Mouse (Mus musculus) hindbrain, embryonic 11.5 days (tissue): Measurements from ENCODE around the gene Mad2l1bp. TPM values are rescaled to one million over a fixed set of nuclear protein-coding genes. Genes with fewer than 3 reads are reported as not detected.

Experiments used
- ATAC-seq: fragments of 200-750 bp; cut with Nextera tagmentation; 2 replicates; pipeline ENCODE4 v1.8.0; 2017; ENCODE audit warnings: mild to moderate bottlenecking, moderate TSS enrichment, moderate library complexity; ENCODE audit not compliant: low FRiP score
- DNase-seq: peaks from one replicate; pipeline ENCODE4 v3.0.0-alpha.2; 2015; ENCODE audit warnings: low spot score
- H3K27ac ChIP-seq: fragments of 300-500 bp; sonication (generic); 2 replicates; pipeline ENCODE4 v1.5.1; 2014; ENCODE audit warnings: mild to moderate bottlenecking, low read depth, low read length
- H3K27me3 ChIP-seq: fragments of 300-500 bp; sonication (generic); 2 replicates; pipeline ENCODE4 v1.6.1; 2014; ENCODE audit warnings: mild to moderate bottlenecking, low read length, moderate library complexity, mixed read lengths; ENCODE audit not compliant: control insufficient read depth, insufficient read depth
- H3K36me3 ChIP-seq: fragments of 300-500 bp; sonication (generic); 2 replicates; pipeline ENCODE4 v1.6.1; 2014; ENCODE audit warnings: mild to moderate bottlenecking, low read length, moderate library complexity, mixed read lengths; ENCODE audit not compliant: control insufficient read depth, insufficient read depth
- H3K4me1 ChIP-seq: fragments of 300-500 bp; sonication (generic); replicated peaks from 2 replicates; pipeline ENCODE4 v1.6.1; 2014; ENCODE audit warnings: low read length, mixed read lengths; ENCODE audit not compliant: control insufficient read depth, insufficient read depth
- H3K4me2 ChIP-seq: fragments of 300-500 bp; sonication (generic); replicated peaks from 2 replicates; pipeline ENCODE4 v1.6.1; 2014; ENCODE audit warnings: mild to moderate bottlenecking, low read depth, low read length
- H3K4me3 ChIP-seq: fragments of 300-500 bp; sonication (generic); 2 replicates; pipeline ENCODE4 v1.5.1; 2014; ENCODE audit warnings: low read depth, low read length
- H3K9ac ChIP-seq: fragments of 300-500 bp; sonication (generic); 2 replicates; pipeline ENCODE4 v1.6.1; 2014; ENCODE audit warnings: low read depth, low read length
- H3K9me3 ChIP-seq: fragments of 300-500 bp; sonication (generic); 2 replicates; pipeline ENCODE4 v1.6.1; 2016; ENCODE audit warnings: low read length; ENCODE audit not compliant: control insufficient read depth
- WGBS: fragments of 180-500 bp; shearing (Covaris S2); extraction: QIAGEN DNeasy Blood & Tissue Kit; methylation state at CpG from one replicate; pipeline ENCODE4 v1.1.7; 2014; 5-methylcytosine and 5-hydroxymethylcytosine counted together
- polyA plus RNA-seq: library from polyadenylated mRNA; unstranded; fragments of >200 nt; fragmentation: Nextera tagmentation; extraction: Ambion mirVana; gene quantifications from 2 replicates; pipeline ENCODE4 v1.2.1, GENCODE M21; 2014

The Mad2l1bp gene
- 37.9 and 38.0 TPM in 2 replicates for polyA plus RNA-seq

DNA sequence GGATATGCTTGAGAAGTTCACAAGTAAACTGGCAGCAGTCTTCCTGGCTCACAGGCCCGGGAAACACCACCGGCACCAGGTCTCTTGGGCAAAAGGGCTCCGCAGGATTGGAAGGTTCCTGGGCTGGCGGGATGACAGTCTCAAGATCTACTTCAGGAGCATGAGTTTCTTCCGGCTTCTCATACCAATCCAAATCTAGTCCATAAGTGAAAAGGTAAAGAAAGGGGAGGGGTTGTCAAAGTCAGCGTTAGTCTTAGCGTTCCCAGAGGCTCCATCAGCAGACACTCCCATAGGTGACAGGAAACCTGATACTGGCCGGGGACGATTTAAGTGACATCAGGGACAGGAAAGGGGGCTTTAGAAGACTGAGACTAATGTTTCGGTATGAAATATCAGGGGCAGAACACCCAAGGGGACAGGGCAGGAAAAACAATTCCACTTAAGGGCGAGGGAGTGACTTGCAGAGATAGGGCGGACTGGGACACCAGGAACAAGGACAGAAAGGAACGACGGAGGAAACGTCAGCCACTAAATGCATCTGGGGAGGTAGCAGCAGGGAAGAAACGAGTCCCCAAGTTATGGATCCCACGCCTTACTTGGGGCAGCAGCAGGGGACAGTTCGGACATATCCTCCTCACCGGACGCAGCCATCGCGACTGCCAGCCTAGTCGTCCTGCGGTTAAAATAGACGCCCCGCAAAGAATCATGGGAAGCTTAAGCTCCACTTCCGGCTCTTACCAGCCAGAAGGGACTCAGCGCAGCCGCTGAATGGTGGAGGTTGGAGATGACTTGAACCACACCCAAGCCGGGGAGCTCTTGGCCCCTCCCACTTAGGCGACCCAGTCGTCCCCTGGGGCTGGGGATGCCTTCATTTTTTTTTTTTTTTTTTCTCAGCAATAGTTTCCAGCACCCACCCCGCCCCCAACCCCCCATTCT, at the start of gene Mad2l1bp:
TSS of gene Mad2l1bp (minus strand) at position 707 of the 936 bp plus-strand sequence.
- Histone ChIP-seq H3K9ac (peak within 1 kb of the TSS; percentile 76), H3K4me3 (peak within 1 kb of the TSS; percentile 57), H3K36me3 (no peaks in the 10 kb centered on the region), H3K27me3 (no peaks in the 10 kb centered on the region), H3K9me3 (no peaks in the 10 kb centered on the region), H3K4me1 (peaks cover 4% of the 10 kb centered on the region; the same call in 1 of the 2 replicates), H3K4me2 (peak within 1 kb of the TSS; percentile 78), H3K27ac (no peak within 1 kb of the TSS)
- WGBS = 8% methylated on average over 33 of the region's 33 CpGs
- ATAC-seq (peak; percentile 92), DNase-seq (peak; percentile 91)

- peak overlapping the region; percentile 64 for H3K27ac ChIP-seq
- no peak for ATAC-seq
- DNase-seq = no peak
- H3K9me3 ChIP-seq = no peaks in the 10 kb centered on the region
- H3K36me3 ChIP-seq = peaks cover 10% of the 10 kb centered on the region; the same call in 1 of the 2 replicates
- peak overlapping the region; percentile 88 for H3K9ac ChIP-seq
- H3K27me3 ChIP-seq = no peaks in the 10 kb centered on the region
- H3K4me3 ChIP-seq = peak overlapping the region; percentile 93
- under 1% methylated on average over 20 of the region's 20 CpGs for WGBS
- peak overlapping the region; percentile 54 for H3K4me2 ChIP-seq
- H3K4me1 ChIP-seq = no peaks in the 10 kb centered on the region
These were observed 49.7 kb upstream of the Mad2l1bp start for GRCm38 (mm10) chr17:46203078-46203477.

DNA sequence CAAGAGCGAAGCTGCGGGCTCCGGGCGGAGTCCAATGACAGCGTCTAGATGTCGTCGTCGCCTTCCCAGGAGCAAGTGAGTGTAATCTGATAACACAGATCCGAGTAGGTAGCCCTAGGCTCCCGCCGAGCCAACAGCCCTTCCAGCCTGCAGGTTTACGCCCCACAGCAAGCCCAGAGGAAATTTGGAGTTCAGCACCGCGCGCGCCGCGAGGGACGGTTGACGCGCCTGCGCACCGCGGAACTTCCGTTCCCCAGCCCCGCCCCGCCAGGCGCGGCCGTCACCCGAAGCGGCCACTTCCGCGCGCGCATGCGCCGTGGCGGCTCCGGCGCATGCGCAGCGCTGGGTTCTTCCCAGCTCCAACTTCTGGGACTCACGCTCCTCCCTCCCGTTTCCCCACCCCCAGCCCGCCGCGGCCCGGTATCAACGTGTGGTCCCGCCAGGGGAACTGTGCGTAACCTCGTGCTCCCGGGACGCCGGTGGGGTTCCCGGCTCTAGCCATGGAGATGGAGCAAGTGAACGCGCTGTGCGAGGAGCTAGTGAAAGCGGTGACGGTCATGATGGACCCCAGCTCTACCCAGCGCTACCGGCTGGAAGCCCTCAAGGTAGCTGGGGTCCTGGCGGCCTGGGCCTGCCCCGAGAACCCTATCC, 49.2 kb upstream of the Mad2l1bp start, which contains the start of the genes Polh and Xpo5:
TSS of gene Polh (minus strand) at position 225 of the 651 bp plus-strand sequence.
TSS of gene Xpo5 (plus strand) at position 362 of the 651 bp plus-strand sequence.
- DNase-seq (peak; percentile 99), ATAC-seq (peak; percentile 94)
- H3K36me3 ChIP-seq = peaks cover 5% of the 10 kb centered on the region; the same call in 1 of the 2 replicates
- H3K9ac ChIP-seq = peak within 1 kb of the TSS; percentile 88
- no peaks in the 10 kb centered on the region for H3K4me1 ChIP-seq
- H3K4me3 ChIP-seq = peak within 1 kb of the TSS; percentile 93
- peak within 1 kb of the TSS; percentile 54 for H3K4me2 ChIP-seq
- no peaks in the 10 kb centered on the region for H3K27me3 ChIP-seq
- H3K9me3 ChIP-seq = no peaks in the 10 kb centered on the region
- H3K27ac ChIP-seq = peak within 1 kb of the TSS; percentile 64
- WGBS = under 1% methylated on average over 59 of the region's 66 CpGs

DNA sequence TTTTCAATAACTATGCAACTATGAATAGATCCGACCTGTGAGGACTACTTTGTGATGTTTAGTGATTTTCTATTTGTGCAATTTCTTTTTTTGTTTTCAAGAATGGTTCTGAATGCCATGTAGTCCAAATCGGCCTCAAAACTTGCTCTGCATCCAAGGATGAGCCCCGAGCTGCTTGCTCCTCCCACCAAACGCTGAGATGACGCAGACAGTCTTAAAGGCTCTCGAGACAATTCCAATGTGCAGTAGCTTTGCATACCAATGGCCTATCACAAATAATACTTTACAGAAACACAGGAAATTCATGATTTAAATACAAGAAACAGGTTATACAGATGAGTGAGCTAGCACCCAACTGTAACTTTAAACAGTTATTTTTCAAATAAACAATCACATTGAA, 47.8 kb upstream of the Mad2l1bp start:
- Histone ChIP-seq H3K4me3 (peak overlapping the region; percentile 93), H3K27me3 (no peaks in the 10 kb centered on the region), H3K4me1 (no peaks in the 10 kb centered on the region), H3K4me2 (peak overlapping the region; percentile 22; the same call in 1 of the 2 replicates), H3K36me3 (no peaks in the 10 kb centered on the region), H3K9ac (peak overlapping the region; percentile 17; the same call in 1 of the 2 replicates), H3K9me3 (no peaks in the 10 kb centered on the region), H3K27ac (no peak overlapping the region)
- 77% methylated on average over 6 of the region's 6 CpGs for WGBS
- ATAC-seq (no peak), DNase-seq (no peak)

- DNase-seq = no peak
- peaks cover 4% of the 10 kb centered on the region; the same call in 1 of the 2 replicates for H3K36me3 ChIP-seq
- H3K4me3 ChIP-seq = no peak overlapping the region
- no peaks in the 10 kb centered on the region for H3K27me3 ChIP-seq
- ATAC-seq = no peak
- H3K27ac ChIP-seq = no peak overlapping the region
- no peak overlapping the region for H3K9ac ChIP-seq
- no peaks in the 10 kb centered on the region for H3K9me3 ChIP-seq
- no peak overlapping the region for H3K4me2 ChIP-seq
- H3K4me1 ChIP-seq = no peaks in the 10 kb centered on the region
- WGBS = 97% methylated on average over 2 of the region's 2 CpGs
These were observed 35.5 kb upstream of the Mad2l1bp start for GRCm38 (mm10) chr17:46188829-46189228.

GRCm38 (mm10) chr17:46182273-46182672, 28.9 kb upstream of the Mad2l1bp start:
- no peak for DNase-seq
- no peak overlapping the region for H3K4me3 ChIP-seq
- no peak overlapping the region for H3K9ac ChIP-seq
- WGBS = 80% methylated on average over 4 of the region's 4 CpGs
- H3K27ac ChIP-seq = no peak overlapping the region
- peaks cover 13% of the 10 kb centered on the region; the same call in 1 of the 2 replicates for H3K36me3 ChIP-seq
- no peaks in the 10 kb centered on the region for H3K9me3 ChIP-seq
- H3K27me3 ChIP-seq = no peaks in the 10 kb centered on the region
- no peaks in the 10 kb centered on the region for H3K4me1 ChIP-seq
- no peak overlapping the region for H3K4me2 ChIP-seq
- no peak for ATAC-seq

GRCm38 (mm10) chr17:46170538-46170937, 17.2 kb upstream of the Mad2l1bp start:
- Histone ChIP-seq H3K9me3 (no peaks in the 10 kb centered on the region), H3K36me3 (peaks cover 12% of the 10 kb centered on the region; the same call in 1 of the 2 replicates), H3K9ac (no peak overlapping the region), H3K27ac (no peak overlapping the region), H3K4me3 (no peak overlapping the region), H3K27me3 (no peaks in the 10 kb centered on the region), H3K4me1 (no peaks in the 10 kb centered on the region), H3K4me2 (no peak overlapping the region)
- 79% methylated on average over 3 of the region's 3 CpGs for WGBS
- ATAC-seq = no peak
- peak; percentile 55 for DNase-seq

DNA sequence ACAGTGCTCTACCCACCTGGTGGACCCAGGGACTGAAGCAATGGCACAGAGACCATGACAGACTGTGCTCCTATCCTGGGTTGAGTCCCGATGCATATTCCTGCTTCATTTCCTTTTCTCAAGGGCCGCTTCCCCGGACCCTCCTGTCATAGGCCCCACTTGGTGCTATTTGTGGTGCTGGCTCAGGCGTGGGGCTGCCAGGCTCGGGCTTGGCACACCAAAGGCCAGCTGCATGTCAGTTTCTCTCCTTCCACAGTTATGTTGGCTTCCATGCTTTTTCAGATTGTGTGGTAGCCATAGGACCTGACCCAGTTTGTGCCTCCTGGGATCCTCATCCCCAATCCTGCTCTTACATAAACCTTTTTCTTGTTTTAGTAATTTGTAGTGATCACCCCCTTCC, 15.4 kb upstream of the Mad2l1bp start:
- H3K9me3 ChIP-seq = no peaks in the 10 kb centered on the region
- WGBS = 92% methylated on average over 5 of the region's 5 CpGs
- H3K4me3 ChIP-seq = no peak overlapping the region
- H3K4me2 ChIP-seq = no peak overlapping the region
- no peak overlapping the region for H3K9ac ChIP-seq
- H3K27ac ChIP-seq = no peak overlapping the region
- ATAC-seq (no peak), DNase-seq (no peak)
- H3K36me3 ChIP-seq = peaks cover 12% of the 10 kb centered on the region; the same call in 1 of the 2 replicates
- no peaks in the 10 kb centered on the region for H3K27me3 ChIP-seq
- H3K4me1 ChIP-seq = no peaks in the 10 kb centered on the region
